Mouse (Mus musculus): ENCODE measurements around the gene Gm29094.

The Gm29094 gene

DNA sequence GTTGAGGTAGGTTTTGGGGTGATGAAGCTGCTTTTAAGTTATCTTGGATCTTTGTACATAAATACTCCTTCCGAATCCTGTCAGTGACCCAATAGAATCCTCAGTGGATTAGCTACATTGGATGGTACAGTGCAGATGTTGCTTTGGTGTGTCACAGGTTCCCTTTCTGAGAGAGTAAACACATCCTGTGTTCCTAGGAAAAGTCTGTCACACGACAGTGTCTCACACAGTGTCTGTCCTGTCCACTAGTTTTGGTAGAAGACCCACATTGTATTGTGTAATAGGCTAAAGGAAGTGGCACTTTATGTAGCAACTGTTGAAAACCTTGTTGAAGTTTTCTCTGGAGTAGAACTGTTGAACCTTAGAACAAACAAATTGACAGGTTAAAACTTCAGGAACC is 54.2 kb downstream of the Gm29094 start:
- DNase-seq: no peak

DNA sequence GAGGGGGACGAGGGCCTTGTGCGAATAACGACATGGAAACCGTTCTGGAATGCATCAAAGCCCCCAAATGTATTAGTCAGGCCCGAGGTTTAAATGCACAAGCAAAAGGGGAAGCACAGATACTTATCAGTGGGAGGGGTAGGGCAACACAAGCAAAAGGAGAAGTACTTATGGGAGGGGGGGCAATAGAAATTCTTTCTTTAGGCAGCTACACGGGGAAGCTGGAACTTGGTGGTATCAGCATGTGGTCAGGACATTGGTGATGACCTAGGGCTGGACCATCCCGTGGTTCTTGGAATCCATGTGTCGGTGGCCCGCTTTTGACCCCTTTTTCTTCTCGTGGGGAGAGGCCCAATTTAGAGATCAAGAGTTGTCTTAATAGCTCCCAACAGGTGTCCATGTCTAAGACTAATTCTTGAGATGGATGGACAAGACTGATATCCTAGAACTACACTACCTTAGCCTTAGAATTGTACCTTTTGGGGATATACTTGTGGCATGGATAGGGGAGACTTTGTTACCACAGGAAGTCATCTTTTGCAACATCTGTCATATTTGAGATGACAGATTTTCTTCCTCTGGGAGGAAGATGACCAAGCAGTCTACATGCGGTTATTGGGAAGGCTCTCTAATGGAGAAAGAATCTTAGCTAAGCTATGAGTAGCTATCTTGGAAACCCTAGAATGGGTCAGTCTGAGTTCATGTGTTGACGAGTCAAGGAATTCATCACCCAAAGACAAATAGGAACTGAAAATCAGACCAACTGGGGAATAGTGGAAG is 57.6 kb downstream of the Gm29094 start:
- no peak for DNase-seq

DNA sequence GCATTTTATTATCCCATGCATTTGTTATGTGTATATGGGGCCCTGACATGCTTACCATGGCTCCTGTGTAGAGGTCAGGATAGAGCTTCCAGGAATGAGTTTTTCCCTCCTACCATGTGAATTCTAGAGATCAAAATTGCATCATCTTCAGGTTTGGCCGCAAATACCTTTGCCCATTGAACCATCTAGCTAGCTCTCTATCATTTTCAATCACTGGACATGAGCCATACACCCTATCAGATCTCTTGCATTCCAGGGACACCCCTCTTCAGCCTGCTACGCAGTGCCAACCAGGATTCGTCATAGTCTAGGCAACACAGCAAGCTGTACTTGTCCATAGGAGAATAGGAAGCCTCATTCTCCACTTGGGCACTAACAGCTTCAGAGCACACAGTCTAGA is 64.8 kb downstream of the Gm29094 start:
- no peak for DNase-seq

DNA sequence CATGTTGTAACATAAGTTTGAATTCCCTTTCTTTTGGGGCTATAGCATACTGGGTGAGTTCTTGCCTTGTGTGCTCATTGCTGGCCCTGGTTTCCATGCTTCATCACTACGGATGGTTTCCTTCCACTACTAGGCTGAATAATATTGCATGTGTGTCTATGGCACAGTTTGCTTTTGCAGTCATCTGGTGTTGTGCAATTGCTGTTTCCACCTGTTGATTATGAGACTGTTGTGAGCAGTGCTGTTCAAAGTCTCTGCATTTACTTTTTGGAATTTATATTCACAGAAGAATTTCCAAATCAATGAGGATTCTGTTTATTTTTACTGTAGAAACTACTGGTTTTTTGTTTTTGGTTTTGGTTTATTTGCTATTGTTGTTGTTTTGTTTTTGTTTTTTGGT is 65.4 kb downstream of the Gm29094 start:
- no peak for DNase-seq

All from thymus, postnatal 14 days (tissue).